Mouse (Mus musculus): ENCODE results near the gene Ptrh1. TPM values are rescaled to one million over a fixed set of nuclear protein-coding genes. Genes with fewer than 3 reads are reported as not detected.

Gene Ptrh1
- polyA plus RNA-seq, 1 experiment from 2014 or later = 4.3 TPM

Other genes with a start within 250 kb of the Ptrh1 start
- gene Fam102a, start 240.5 kb upstream of the Ptrh1 start, polyA plus RNA-seq (2016; fragmentation: Nextera tagmentation; extraction: Ambion mirVana) = 11.5 and 14.4 TPM in 2 replicates
- gene Dpm2, start 204.9 kb upstream of the Ptrh1 start, polyA plus RNA-seq (2016; fragmentation: Nextera tagmentation; extraction: Ambion mirVana) = 121 and 124 TPM in 2 replicates
- 3.9 and 4.0 TPM in 2 replicates for gene Pip5kl1, start 201.0 kb upstream of the Ptrh1 start, polyA plus RNA-seq (2016; fragmentation: Nextera tagmentation; extraction: Ambion mirVana)
- 0.25 and 0.69 TPM in 2 replicates for gene 9430097D07Rik, start 200.1 kb upstream of the Ptrh1 start, polyA plus RNA-seq (2016; fragmentation: Nextera tagmentation; extraction: Ambion mirVana)
- 20.4 and 21.4 TPM in 2 replicates for gene St6galnac4, start 188.7 kb upstream of the Ptrh1 start, polyA plus RNA-seq (2016; fragmentation: Nextera tagmentation; extraction: Ambion mirVana)
- gene St6galnac6, start 176.1 kb upstream of the Ptrh1 start, polyA plus RNA-seq (2016; fragmentation: Nextera tagmentation; extraction: Ambion mirVana) = 10.1 and 11.5 TPM in 2 replicates
- 46.6 and 50.4 TPM in 2 replicates for gene Ak1, start 154.0 kb upstream of the Ptrh1 start, polyA plus RNA-seq (2016; fragmentation: Nextera tagmentation; extraction: Ambion mirVana)
- 28.8 and 33.0 TPM in 2 replicates for gene Eng, start 129.2 kb upstream of the Ptrh1 start, polyA plus RNA-seq (2016; fragmentation: Nextera tagmentation; extraction: Ambion mirVana)
- gene Fpgs, start 71.6 kb upstream of the Ptrh1 start, polyA plus RNA-seq (2016; fragmentation: Nextera tagmentation; extraction: Ambion mirVana) = 16.4 and 17.3 TPM in 2 replicates
- gene Cdk9, start 62.7 kb upstream of the Ptrh1 start, polyA plus RNA-seq (2016; fragmentation: Nextera tagmentation; extraction: Ambion mirVana) = 97.8 and 103 TPM in 2 replicates
- gene Sh2d3c, start 54.7 kb upstream of the Ptrh1 start, polyA plus RNA-seq (2016; fragmentation: Nextera tagmentation; extraction: Ambion mirVana) = 41.8 and 45.1 TPM in 2 replicates
- gene 6330409D20Rik, start 34.8 kb upstream of the Ptrh1 start, polyA plus RNA-seq (2016; fragmentation: Nextera tagmentation; extraction: Ambion mirVana) = 2.1 and 3.1 TPM in 2 replicates
- gene Tor2a, start 18.6 kb upstream of the Ptrh1 start, polyA plus RNA-seq (2016; fragmentation: Nextera tagmentation; extraction: Ambion mirVana) = 55.5 and 56.1 TPM in 2 replicates
- gene Ttc16, start 153 bp upstream of the Ptrh1 start, polyA plus RNA-seq (2016; fragmentation: Nextera tagmentation; extraction: Ambion mirVana) = 0.32 and 1.2 TPM in 2 replicates
- gene Cfap157, start 8.6 kb downstream of the Ptrh1 start, polyA plus RNA-seq (2016; fragmentation: Nextera tagmentation; extraction: Ambion mirVana) = 0.82 and 1.6 TPM in 2 replicates
- gene Stxbp1, start 71.5 kb downstream of the Ptrh1 start, polyA plus RNA-seq (2016; fragmentation: Nextera tagmentation; extraction: Ambion mirVana) = 121 and 130 TPM in 2 replicates
- 39.6 and 40.3 TPM in 2 replicates for gene Fam129b, start 100.3 kb downstream of the Ptrh1 start, polyA plus RNA-seq (2016; fragmentation: Nextera tagmentation; extraction: Ambion mirVana)
- gene Rpl12, start 185.8 kb downstream of the Ptrh1 start, polyA plus RNA-seq (2016; fragmentation: Nextera tagmentation; extraction: Ambion mirVana) = 108 and 122 TPM in 2 replicates
- 17.8 and 22.3 TPM in 2 replicates for gene Lrsam1, start 185.8 kb downstream of the Ptrh1 start, polyA plus RNA-seq (2016; fragmentation: Nextera tagmentation; extraction: Ambion mirVana)
- gene Slc2a8, start 206.3 kb downstream of the Ptrh1 start, polyA plus RNA-seq (2016; fragmentation: Nextera tagmentation; extraction: Ambion mirVana) = 25.0 and 26.3 TPM in 2 replicates

Data from neural tube, embryonic 12.5 days (tissue).